Mouse (Mus musculus) myocyte (in vitro differentiated cells): Measurements from ENCODE around the gene Olfr1348. TPM values are rescaled to one million over a fixed set of nuclear protein-coding genes. Genes with fewer than 3 reads are reported as not detected.
"Not testable (repeated sequence)": the region's sequence is repeated elsewhere in the genome, so short reads cannot be mapped to it uniquely, and the experiment has no call there.

Source experiments
- H3K27me3 ChIP-seq: one replicate; pipeline ENCODE4 v1.6.1; 2011; ENCODE audit not compliant: control insufficient read depth, insufficient read depth, insufficient read length
- H3K36me3 ChIP-seq: one replicate; pipeline ENCODE4 v1.6.1; 2011; ENCODE audit not compliant: control insufficient read depth, insufficient read depth
- H3K4me2 ChIP-seq: one replicate; pipeline ENCODE4 v1.6.1; 2011; ENCODE audit warnings: low read depth, control low read depth
- H3K4me3 ChIP-seq: one replicate; pipeline ENCODE4 v1.5.1; 2011; ENCODE audit warnings: mild to moderate bottlenecking, control low read depth, moderate library complexity
- H3K79me2 ChIP-seq: one replicate; pipeline ENCODE4 v1.6.1; 2011; ENCODE audit not compliant: control insufficient read depth, insufficient read depth
- H3ac ChIP-seq: one replicate; pipeline ENCODE4 v1.6.1; 2011; ENCODE audit not compliant: control insufficient read depth, insufficient read length
- CEBPB ChIP-seq: IDR thresholded peaks from 2 replicates; pipeline ENCODE4 v1.6.1; 2011; ENCODE audit warnings: mild to moderate bottlenecking, moderate library complexity; ENCODE audit not compliant: poor library complexity, insufficient read depth, severe bottlenecking
- E2F4 ChIP-seq: IDR thresholded peaks from one replicate; pipeline ENCODE4 v1.6.1; 2011; ENCODE audit warnings: mild to moderate bottlenecking, control low read depth, moderate library complexity; ENCODE audit not compliant: insufficient read depth
- MAX ChIP-seq: IDR thresholded peaks from one replicate; pipeline ENCODE4 v1.6.1; 2011; ENCODE audit warnings: low read depth, mild to moderate bottlenecking, control low read depth
- MYOD1 ChIP-seq, 3 experiments: IDR thresholded peaks; one replicate each; pipeline ENCODE4 v1.6.1; 2011; ENCODE audit warnings: control low read depth in 2 of 3, low read depth in 2 of 3, mild to moderate bottlenecking in 2 of 3, moderate library complexity in 1 of 3; ENCODE audit not compliant: insufficient read length in 2 of 3, control insufficient read depth in 1 of 3
- MYOG ChIP-seq, 3 experiments: IDR thresholded peaks; one replicate each; pipeline ENCODE4 v1.6.1; 2011; ENCODE audit warnings: control low read depth in 2 of 3, low read depth in 2 of 3, mild to moderate bottlenecking in 2 of 3; ENCODE audit not compliant: insufficient read length in 2 of 3, control insufficient read depth in 1 of 3, insufficient read depth in 1 of 3
- POLR2A ChIP-seq: IDR thresholded peaks from one replicate; pipeline ENCODE4 v1.6.1; 2011; ENCODE audit warnings: low read depth, mild to moderate bottlenecking, control low read depth, moderate library complexity; ENCODE audit not compliant: insufficient read length
- POLR2AphosphoS2 ChIP-seq: IDR thresholded peaks from one replicate; pipeline ENCODE4 v1.6.1; 2011; ENCODE audit warnings: low read depth, control low read depth; ENCODE audit not compliant: insufficient read length
- REST ChIP-seq: IDR thresholded peaks from one replicate; pipeline ENCODE4 v1.6.1; 2011; ENCODE audit warnings: mild to moderate bottlenecking, control low read depth, moderate library complexity; ENCODE audit not compliant: insufficient read depth, insufficient read length
- SRF ChIP-seq: IDR thresholded peaks from one replicate; pipeline ENCODE4 v1.6.1; 2011; ENCODE audit warnings: low read depth; ENCODE audit not compliant: control insufficient read depth, insufficient read length
- TCF12 ChIP-seq: IDR thresholded peaks from one replicate; pipeline ENCODE4 v1.6.1; 2011; ENCODE audit warnings: mild to moderate bottlenecking, control low read depth; ENCODE audit not compliant: poor library complexity, insufficient read depth, severe bottlenecking
- TCF3 ChIP-seq: IDR thresholded peaks from one replicate; pipeline ENCODE4 v1.6.1; 2011; ENCODE audit warnings: low read depth, control low read depth; ENCODE audit not compliant: insufficient read length
- USF1 ChIP-seq: IDR thresholded peaks from one replicate; pipeline ENCODE4 v1.6.1; 2011; ENCODE audit warnings: low read depth, mild to moderate bottlenecking, control low read depth, moderate library complexity
- polyA plus RNA-seq: library from polyadenylated mRNA; unstranded; fragments of >200 nt; fragmentation: generic; extraction: Trizol; gene quantifications from one replicate; pipeline ENCODE4 v1.2.1, GENCODE M21; 2012; ENCODE audit warnings: missing spikeins

Olfr1348 gene
- polyA plus RNA-seq, 1 experiment, result not detected

DNA sequence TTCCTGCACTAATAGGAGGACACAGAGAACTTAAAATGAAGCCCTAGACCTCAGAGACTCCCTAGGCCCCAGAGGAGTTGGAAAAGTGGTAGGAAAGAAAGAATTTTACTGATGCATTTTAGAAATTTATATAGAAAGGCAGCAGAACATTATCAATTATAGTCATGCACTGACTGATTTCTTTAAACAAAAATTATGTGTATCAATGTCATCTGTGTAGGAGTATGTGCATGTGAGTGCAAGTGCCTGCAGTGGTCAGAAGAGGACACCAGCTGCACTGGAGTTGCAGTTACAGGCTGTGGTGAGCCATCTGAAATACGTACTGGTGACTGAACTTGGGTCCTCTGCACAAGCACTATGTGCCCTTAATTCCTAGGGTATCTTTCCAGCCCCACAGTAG, 8.9 kb downstream of the Olfr1348 start, which contains the start of gene Olfr1347:
Gene Olfr1347 (minus strand): TSS at position 101 of the 400 bp plus-strand sequence.
- Histone ChIP-seq H3K4me2 (no peak within 1 kb of the TSS), H3K36me3 (no peaks in the 10 kb centered on the region), H3ac (no peak within 1 kb of the TSS), H3K27me3 (no peaks in the 10 kb centered on the region), H3K4me3 (no peak within 1 kb of the TSS), H3K79me2 (no peaks in the 10 kb centered on the region)
- TF ChIP-seq E2F4, result no peak

DNA sequence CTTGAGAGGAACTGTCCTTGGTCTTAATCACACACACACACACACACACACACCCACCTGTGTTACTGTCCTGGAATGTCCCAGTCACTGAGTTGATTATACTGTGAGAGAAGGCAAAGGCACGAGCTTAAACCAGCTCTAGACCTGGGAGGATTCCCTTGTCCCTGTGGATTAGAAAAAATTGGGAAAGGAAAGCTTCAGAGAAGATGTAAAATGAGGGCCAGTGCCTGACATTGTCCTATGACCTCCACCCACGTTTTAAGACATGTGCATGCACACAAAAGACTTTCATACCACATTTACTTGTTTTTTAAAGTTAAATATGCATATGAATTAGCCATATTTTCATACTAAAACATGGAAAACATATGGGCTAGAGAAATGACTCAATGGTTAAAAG, 21.7 kb downstream of the Olfr1348 start, which contains the start of gene Olfr5:
Gene Olfr5 (minus strand): TSS at position 101 of the 400 bp plus-strand sequence.
- Histone ChIP-seq H3K4me2 (no peak within 1 kb of the TSS), H3K79me2 (no peaks in the 10 kb centered on the region), H3K36me3 (no peaks in the 10 kb centered on the region), H3K4me3 (no peak within 1 kb of the TSS), H3ac (no peak within 1 kb of the TSS), H3K27me3 (no peaks in the 10 kb centered on the region)
- TF ChIP-seq MYOG (IDR thresholded peaks at IDR 0.05; ENCODE audit: control insufficient read depth in 1 of 3, insufficient read depth in 1 of 3, insufficient read length in 2 of 3, low read depth in 2 of 3), result no peak
- TF ChIP-seq TCF3, result no peak
- TF ChIP-seq MAX, result no peak
- no peak for TF ChIP-seq SRF
- no peak for TF ChIP-seq TCF12
- no peak for TF ChIP-seq REST
- no peak for TF ChIP-seq POLR2A
- TF ChIP-seq USF1, result no peak
- TF ChIP-seq CEBPB, result no peak
- no peak for TF ChIP-seq E2F4
- TF ChIP-seq POLR2AphosphoS2, result no peak
- no peak for TF ChIP-seq MYOD1 (IDR thresholded peaks at IDR 0.05; ENCODE audit: control insufficient read depth in 1 of 3, insufficient read length in 2 of 3, low read depth in 2 of 3)

DNA sequence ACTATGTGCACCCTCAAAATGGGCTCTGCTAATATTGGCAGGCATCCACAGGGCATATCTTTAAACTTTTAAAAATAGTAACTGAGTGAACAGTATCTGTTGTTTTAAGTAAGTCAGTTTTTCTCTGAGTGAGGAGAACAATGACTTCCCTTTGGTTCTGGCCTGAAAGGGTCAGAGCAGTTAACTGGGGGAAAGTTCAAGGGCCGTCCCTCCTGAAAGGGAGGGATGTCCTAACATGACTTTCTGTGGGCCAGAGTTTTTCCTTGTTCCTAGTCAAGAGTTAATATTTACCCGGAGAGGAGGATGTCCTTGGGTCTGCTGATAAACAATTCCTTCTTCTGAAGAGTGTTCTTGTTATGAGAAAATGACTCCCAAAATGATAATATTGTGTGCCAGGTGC, 30.9 kb downstream of the Olfr1348 start:
- H3K4me2 ChIP-seq, H3K79me2 ChIP-seq, H3K4me3 ChIP-seq, H3ac ChIP-seq, H3K27me3 ChIP-seq, H3K36me3 ChIP-seq: not testable (repeated sequence)

DNA sequence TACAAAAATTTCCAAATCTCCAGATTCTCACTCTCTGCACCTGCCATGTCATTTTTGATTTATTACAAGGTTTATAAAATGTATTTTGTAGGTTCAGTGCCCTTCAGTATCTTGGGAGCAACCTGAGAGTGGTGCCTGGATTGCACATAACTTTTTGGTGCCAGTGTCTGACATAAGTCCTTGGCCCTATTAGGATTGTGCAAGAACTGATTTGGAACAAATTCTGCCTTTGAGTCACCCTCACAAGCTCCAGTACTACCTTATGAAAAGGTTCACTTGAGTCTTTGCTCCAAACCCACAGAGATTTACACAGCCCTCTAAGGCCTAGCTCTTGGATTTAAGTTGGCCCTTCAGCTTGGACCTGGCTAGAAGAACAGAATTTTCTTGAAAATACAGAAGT, 41.6 kb downstream of the Olfr1348 start, which contains the start of gene Olfr1346:
Gene Olfr1346 (plus strand): TSS at position 151 of the 400 bp plus-strand sequence.
- Histone ChIP-seq H3K79me2 (no peaks in the 10 kb centered on the region), H3K4me2 (no peak within 1 kb of the TSS), H3ac (no peak within 1 kb of the TSS), H3K4me3 (no peak within 1 kb of the TSS), H3K27me3 (no peaks in the 10 kb centered on the region), H3K36me3 (no peaks in the 10 kb centered on the region)
- no peak for TF ChIP-seq MAX
- TF ChIP-seq E2F4, result no peak
- TF ChIP-seq CEBPB, result no peak
- TF ChIP-seq SRF, result no peak
- no peak for TF ChIP-seq USF1
- no peak for TF ChIP-seq REST
- TF ChIP-seq MYOG (IDR thresholded peaks at IDR 0.05; ENCODE audit: control insufficient read depth in 1 of 3, insufficient read depth in 1 of 3, insufficient read length in 2 of 3, low read depth in 2 of 3), result no peak
- TF ChIP-seq MYOD1 (IDR thresholded peaks at IDR 0.05; ENCODE audit: control insufficient read depth in 1 of 3, insufficient read length in 2 of 3, low read depth in 2 of 3), result no peak
- TF ChIP-seq POLR2A, result no peak

DNA sequence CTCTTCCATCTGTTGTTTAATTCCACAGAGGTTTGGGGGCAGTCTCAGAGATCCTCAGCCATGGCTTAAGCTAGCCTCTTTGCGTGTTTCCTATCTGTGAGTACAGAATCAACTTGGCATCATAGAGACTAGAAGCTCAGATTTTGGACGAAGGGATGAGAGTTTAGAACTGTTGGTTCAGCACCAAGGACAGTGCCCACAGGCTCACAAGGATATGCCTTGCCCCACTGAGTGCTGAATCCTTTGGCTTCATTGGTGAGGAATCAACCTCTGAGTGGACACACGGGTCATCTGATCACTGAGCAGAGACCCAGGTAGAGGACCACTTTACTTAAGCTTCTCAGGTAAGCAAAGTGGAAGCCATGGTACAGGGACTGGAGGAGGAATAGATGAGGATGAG, 52.1 kb downstream of the Olfr1348 start:
- no peak for TF ChIP-seq MYOG (IDR thresholded peaks at IDR 0.05; ENCODE audit: control insufficient read depth in 1 of 3, insufficient read depth in 1 of 3, insufficient read length in 2 of 3, low read depth in 2 of 3)
- TF ChIP-seq REST, result peak; percentile 87
- Histone ChIP-seq H3K27me3 (no peaks in the 10 kb centered on the region), H3K79me2 (no peaks in the 10 kb centered on the region), H3K36me3 (no peaks in the 10 kb centered on the region), H3ac (no peak overlapping the region), H3K4me2 (no peak overlapping the region), H3K4me3 (no peak overlapping the region)

DNA sequence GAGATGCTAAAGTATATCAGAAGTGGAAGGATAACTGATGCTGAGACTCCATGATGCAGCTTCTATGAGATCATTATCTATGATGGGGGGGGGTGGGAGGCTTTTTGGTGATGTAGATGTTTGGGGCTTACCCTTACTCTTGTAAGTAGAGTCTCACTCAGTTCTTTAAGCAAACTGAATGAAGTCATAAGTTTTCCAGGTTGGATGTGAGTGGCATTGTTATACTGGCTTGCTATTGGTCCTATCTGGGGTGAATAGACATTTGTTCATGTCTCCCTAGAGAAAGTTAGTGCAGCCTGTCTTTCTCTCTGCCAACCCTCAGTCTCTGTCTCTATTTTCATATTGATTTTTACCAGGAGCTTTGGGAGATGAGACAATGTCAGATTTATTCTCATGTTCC, 52.7 kb downstream of the Olfr1348 start, which contains the start of gene Olfr1336:
Gene Olfr1336 (plus strand): TSS at position 301 of the 400 bp plus-strand sequence.
- Histone ChIP-seq H3K4me2 (no peak within 1 kb of the TSS), H3K36me3 (no peaks in the 10 kb centered on the region), H3K27me3 (no peaks in the 10 kb centered on the region), H3K79me2 (no peaks in the 10 kb centered on the region), H3ac (no peak within 1 kb of the TSS), H3K4me3 (no peak within 1 kb of the TSS)
- no peak for TF ChIP-seq TCF12
- TF ChIP-seq CEBPB, result no peak
- TF ChIP-seq USF1, result no peak
- TF ChIP-seq E2F4, result no peak
- no peak for TF ChIP-seq REST
- TF ChIP-seq MYOG (IDR thresholded peaks at IDR 0.05; ENCODE audit: control insufficient read depth in 1 of 3, insufficient read depth in 1 of 3, insufficient read length in 2 of 3, low read depth in 2 of 3), result no peak

Other genes with a start within 250 kb of the Olfr1348 start
- gene Zfp667, start 222.2 kb downstream of the Olfr1348 start, polyA plus RNA-seq, result 2.8 TPM
- gene Zfp583, start 177.5 kb downstream of the Olfr1348 start, polyA plus RNA-seq, result 0.80 TPM
- gene Gm3854, start 165.0 kb downstream of the Olfr1348 start, polyA plus RNA-seq, result 0.11 TPM
- gene Zfp78, start 145.5 kb downstream of the Olfr1348 start, polyA plus RNA-seq, result 0.46 TPM
- 2.4 TPM for gene Zfp28, start 125.5 kb downstream of the Olfr1348 start, polyA plus RNA-seq
- not detected for gene Smim17, start 110.0 kb downstream of the Olfr1348 start, polyA plus RNA-seq
- gene Gm20715, start 98.5 kb downstream of the Olfr1348 start, polyA plus RNA-seq, result not detected
- gene Olfr1344, start 70.1 kb downstream of the Olfr1348 start, polyA plus RNA-seq, result not detected
- gene Olfr1336, start 52.6 kb downstream of the Olfr1348 start, polyA plus RNA-seq, result not detected
- not detected for gene Olfr1346, start 41.6 kb downstream of the Olfr1348 start, polyA plus RNA-seq
- gene Olfr5, start 21.8 kb downstream of the Olfr1348 start, polyA plus RNA-seq, result not detected
- not detected for gene Olfr1347, start 9.0 kb downstream of the Olfr1348 start, polyA plus RNA-seq
- 0.06 TPM for gene Olfr1349, start 14.2 kb upstream of the Olfr1348 start, polyA plus RNA-seq
- gene Olfr1350, start 56.1 kb upstream of the Olfr1348 start, polyA plus RNA-seq, result not detected
- 2.0 TPM for gene Zim1, start 187.7 kb upstream of the Olfr1348 start, polyA plus RNA-seq
- gene Peg3, start 221.7 kb upstream of the Olfr1348 start, polyA plus RNA-seq, result 39.2 TPM
- 1.1 TPM for gene Usp29, start 221.8 kb upstream of the Olfr1348 start, polyA plus RNA-seq